Comparison of ENCODE assay signal across 8 mouse cellular contexts in the genomic region with DNA sequence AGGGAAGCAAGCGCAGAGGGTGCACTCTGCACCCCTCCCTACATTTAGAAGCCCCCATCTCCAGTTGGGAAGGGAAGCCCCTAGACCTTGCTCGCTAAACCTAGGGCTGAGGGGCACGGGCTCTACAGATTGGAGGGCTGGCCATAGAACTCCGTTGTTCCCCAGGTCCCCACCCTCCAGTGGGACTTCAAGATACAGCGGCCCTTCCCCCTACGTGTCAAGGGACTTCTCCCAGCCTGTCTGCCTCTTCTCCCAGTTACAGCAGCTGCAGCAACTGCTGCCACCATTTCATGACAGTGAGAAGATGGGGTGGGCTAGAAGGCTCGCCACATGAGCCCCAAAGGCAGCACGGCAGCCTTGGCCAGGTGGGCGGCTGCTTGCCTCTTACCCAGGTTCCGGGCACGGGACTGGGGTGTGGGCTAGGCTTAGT. TPM values are rescaled to one million over a fixed set of nuclear protein-coding genes. Genes with fewer than 3 reads are reported as not detected.
DNase-seq lines count a peak whose midpoint lies in the region; TF ChIP-seq lines count a peak whose summit lies in the region.

No protein-coding gene starts in this region.

- peaks cover 29% of the 10 kb centered on the region for H3K4me1 ChIP-seq in liver, adult 2 months (ENCODE audit: control insufficient read depth, insufficient read depth, low read length)
- peaks cover 64% of the 10 kb centered on the region for H3K4me1 ChIP-seq in hindbrain, embryonic 10.5 days (replicated peaks)
- H3K4me1 ChIP-seq in midbrain, embryonic 10.5 days = peaks cover 61% of the 10 kb centered on the region

- no peaks in the 10 kb centered on the region for H3K36me3 ChIP-seq in liver, adult 2 months (ENCODE audit: control insufficient read depth, insufficient read depth, low read length)
- H3K36me3 ChIP-seq in hindbrain, embryonic 10.5 days = no peaks in the 10 kb centered on the region
- H3K36me3 ChIP-seq in midbrain, embryonic 10.5 days = no peaks in the 10 kb centered on the region

- TF ChIP-seq POLR2A in liver, adult 2 months (IDR thresholded peaks at IDR 0.05; ENCODE audit: extremely low read depth, insufficient read depth, low read length) = no peak
- TF ChIP-seq POLR2A in brain, embryonic 14.5 days (IDR thresholded peaks at IDR 0.05; ENCODE audit: borderline replicate concordance, extremely low read depth, insufficient read depth, insufficient read length, poor library complexity, severe bottlenecking) = no peak

- TF ChIP-seq CTCF in liver, adult 2 months (IDR thresholded peaks at IDR 0.05; ENCODE audit: low read depth, low read length) = no peak
- TF ChIP-seq CTCF in brain, embryonic 14.5 days (IDR thresholded peaks at IDR 0.05; ENCODE audit: borderline replicate concordance, extremely low read depth, insufficient read depth, insufficient read length) = no peak

- peak overlapping the region; percentile 56; the same call in 1 of the 2 replicates for H3K4me3 ChIP-seq in liver, adult 2 months (ENCODE audit: insufficient read depth, low read depth, low read length)
- peak overlapping the region; percentile 69 for H3K4me3 ChIP-seq in hindbrain, embryonic 10.5 days
- peak overlapping the region; percentile 75 for H3K4me3 ChIP-seq in midbrain, embryonic 10.5 days

- H3K27ac ChIP-seq in liver, adult 2 months (replicated peaks; ENCODE audit: insufficient read depth, low read depth, low read length) = no peak overlapping the region
- peak overlapping the region; percentile 83 for H3K27ac ChIP-seq in hindbrain, embryonic 10.5 days
- H3K27ac ChIP-seq in midbrain, embryonic 10.5 days (replicated peaks) = peak overlapping the region; percentile 81

- H3K79me2 ChIP-seq in liver, adult 2 months (ENCODE audit: control insufficient read depth, insufficient read depth, low read length) = no peaks in the 10 kb centered on the region

- no peak for DNase-seq in liver, adult 2 months (ENCODE audit: extremely low read depth, low read depth, low spot score)
- no peak for DNase-seq in liver
- peak; percentile 67 for DNase-seq in brain, embryonic 14.5 days (ENCODE audit: low read depth)
- DNase-seq in hindbrain, embryonic 10.5 days (ENCODE audit: low spot score) = peak; percentile 33
- peak; percentile 41 for DNase-seq in midbrain, embryonic 10.5 days (ENCODE audit: low spot score)
- no peak for DNase-seq in embryo, embryonic 10 days (ENCODE audit: low spot score)
- no peak for DNase-seq in frontal cortex, postnatal 14 days (ENCODE audit: low spot score in 2 of 2)
- DNase-seq in spleen, postnatal 4 days (ENCODE audit: low spot score in 2 of 2) = no peak

- H3K27me3 ChIP-seq in liver, adult 2 months (ENCODE audit: control insufficient read depth, insufficient read depth, low read length) = no peaks in the 10 kb centered on the region
- peaks cover 70% of the 10 kb centered on the region for H3K27me3 ChIP-seq in hindbrain, embryonic 10.5 days (ENCODE audit: insufficient read depth, poor library complexity, severe bottlenecking)
- peaks cover 86% of the 10 kb centered on the region for H3K27me3 ChIP-seq in midbrain, embryonic 10.5 days (ENCODE audit: low read depth, poor library complexity, severe bottlenecking)

- peak overlapping the region; percentile 63 for H3K9ac ChIP-seq in liver, adult 2 months (ENCODE audit: low read depth, low read length)

- no peaks in the 10 kb centered on the region for H3K9me3 ChIP-seq in hindbrain, embryonic 10.5 days
- no peaks in the 10 kb centered on the region for H3K9me3 ChIP-seq in midbrain, embryonic 10.5 days (replicated peaks)

- WGBS in liver, adult 2 months = 11% methylated on average over 11 of the region's 11 CpGs
- under 1% methylated on average over 11 of the region's 11 CpGs for WGBS in hindbrain, embryonic 10.5 days
- under 1% methylated on average over 11 of the region's 11 CpGs for WGBS in midbrain, embryonic 10.5 days

RNA-seq across cellular contexts. Expression of a gene that starts 10.6 kb away (rescaled TPM):
- 2.8 and 4.5 TPM in 2 replicates for total RNA-seq in liver, adult 2 months (2014; rRNA removed)
- polyA plus RNA-seq in liver, adult 2 months (2012; rRNA removed) = 11.3 and 13.6 TPM in 2 replicates
- 25.3 and 35.8 TPM in 2 replicates for polyA plus RNA-seq in brain, embryonic 14.5 days (2012; rRNA removed)
- 2.7 and 4.0 TPM in 2 replicates for polyA plus RNA-seq in hindbrain, embryonic 10.5 days (2016; fragmentation: Nextera tagmentation; extraction: Ambion mirVana)
- 1.9 and 2.3 TPM in 2 replicates for polyA plus RNA-seq in midbrain, embryonic 10.5 days (2016; fragmentation: Nextera tagmentation; extraction: Ambion mirVana)

RNA-seq across cellular contexts. Expression of a gene that starts 42.4 kb away (rescaled TPM):
- total RNA-seq in liver, adult 2 months (2014; rRNA removed) = 4.0 TPM in 2 replicates
- polyA plus RNA-seq in liver, adult 2 months (2012; rRNA removed) = 3.1 and 3.7 TPM in 2 replicates
- 31.2 and 37.1 TPM in 2 replicates for polyA plus RNA-seq in brain, embryonic 14.5 days (2012; rRNA removed)
- polyA plus RNA-seq in hindbrain, embryonic 10.5 days (2016; fragmentation: Nextera tagmentation; extraction: Ambion mirVana) = 3.9 and 4.6 TPM in 2 replicates
- polyA plus RNA-seq in midbrain, embryonic 10.5 days (2016; fragmentation: Nextera tagmentation; extraction: Ambion mirVana) = 3.6 and 4.6 TPM in 2 replicates

RNA-seq across cellular contexts. Expression of a gene that starts 52.9 kb away (rescaled TPM):
- total RNA-seq in liver, adult 2 months (2014; rRNA removed) = not detected in 2 replicates
- polyA plus RNA-seq in liver, adult 2 months (2012; rRNA removed) = 0.01 TPM in 1 of 2 replicates, not detected in the other
- polyA plus RNA-seq in brain, embryonic 14.5 days (2012; rRNA removed) = 0.26 and 0.41 TPM in 2 replicates
- 0.07 and 0.09 TPM in 2 replicates for polyA plus RNA-seq in hindbrain, embryonic 10.5 days (2016; fragmentation: Nextera tagmentation; extraction: Ambion mirVana)
- 0.05 and 0.09 TPM in 2 replicates for polyA plus RNA-seq in midbrain, embryonic 10.5 days (2016; fragmentation: Nextera tagmentation; extraction: Ambion mirVana)

Comparison
In these comparisons a context has a peak if more than half of its experiments do, and no peak if none do; other contexts are left out.
1. DNase-seq: peak in brain, embryonic 14.5 days (single experiment), hindbrain, embryonic 10.5 days (single experiment) and midbrain, embryonic 10.5 days (single experiment); none in liver, adult 2 months (single experiment), liver (single experiment), embryo, embryonic 10 days (single experiment), frontal cortex, postnatal 14 days (0 of 2) and spleen, postnatal 4 days (0 of 2).
2. Peak in every context shown above with its lines, with median percentiles within 50 percentile points of each other: H3K4me3 ChIP-seq.